Mouse (Mus musculus): Measurements from ENCODE around the gene Hs3st4.

GRCm38 (mm10) chr7:124083741-124084140 is 101.1 kb downstream of the Hs3st4 start:
- TF ChIP-seq CTCF (conservative IDR thresholded peaks at IDR 0.05 in 1 of 2, IDR thresholded peaks at IDR 0.05 in 1 of 2; ENCODE audit: low read depth in 2 of 2, low read length in 2 of 2) (no peak), ZC3H11A (IDR thresholded peaks at IDR 0.05; ENCODE audit: low read depth, low read length) (no peak), KAT2A (IDR thresholded peaks at IDR 0.05; ENCODE audit: insufficient replicate concordance, low read length) (no peak), MAX (IDR thresholded peaks at IDR 0.05; ENCODE audit: low read length) (no peak), RAD21 (IDR thresholded peaks at IDR 0.05; ENCODE audit: low read depth, low read length) (no peak), MAFK (IDR thresholded peaks at IDR 0.05; ENCODE audit: insufficient replicate concordance, low read length) (no peak), TBP (conservative IDR thresholded peaks at IDR 0.05; ENCODE audit: low read depth, low read length) (no peak), POLR2AphosphoS2 (IDR thresholded peaks at IDR 0.05; ENCODE audit: low read depth, low read length) (no peak), JUND (conservative IDR thresholded peaks at IDR 0.05; ENCODE audit: low read depth, low read length) (no peak)
